In genomic region chr11:77983191-77983936, GRCm38 (mm10) we compare ENCODE assay signal across 8 mouse cellular contexts. TPM values are rescaled to one million over a fixed set of nuclear protein-coding genes. Genes with fewer than 3 reads are reported as not detected.
DNase-seq lines count a peak whose midpoint lies in the region; ATAC-seq and TF ChIP-seq lines count a peak whose summit lies in the region.

No protein-coding gene starts in this region.

- 0 out of 2 replicates have a peak, but pooled peaks have one; percentile 6 for TF ChIP-seq POLR2A in cortical plate, adult 2 months (IDR thresholded peaks at IDR 0.05; ENCODE audit: extremely low read depth, insufficient read depth, low read length)
- peak; percentile 19; the same call in 1 of the 2 replicates for TF ChIP-seq POLR2A in thymus, adult 2 months (IDR thresholded peaks at IDR 0.05; ENCODE audit: control insufficient read depth, extremely low read depth, insufficient read depth, low read length, poor library complexity)

- H3K9ac ChIP-seq in heart, embryonic 12.5 days, result peak overlapping the region; percentile 100
- peak overlapping the region; percentile 100 for H3K9ac ChIP-seq in liver, embryonic 15.5 days
- peak overlapping the region; percentile 92 for H3K9ac ChIP-seq in neural tube, embryonic 14.5 days (replicated peaks; ENCODE audit: low read depth, low read length)

- ATAC-seq in heart, embryonic 12.5 days (ENCODE audit: insufficient number of reproducible peaks, low FRiP score), result no peak
- ATAC-seq in liver, embryonic 15.5 days (ENCODE audit: insufficient read depth), result no peak
- no peak for ATAC-seq in neural tube, embryonic 14.5 days (ENCODE audit: low read depth)

- H3K27ac ChIP-seq in cortical plate, adult 2 months (ENCODE audit: insufficient read depth, low read length), result peak overlapping the region; percentile 91
- H3K27ac ChIP-seq in heart, embryonic 12.5 days (ENCODE audit: poor library complexity, severe bottlenecking), result peak overlapping the region; percentile 96
- H3K27ac ChIP-seq in liver, embryonic 15.5 days (replicated peaks), result peak overlapping the region; percentile 98
- H3K27ac ChIP-seq in neural tube, embryonic 14.5 days (ENCODE audit: low read depth, low read length), result peak overlapping the region; percentile 93
- peak overlapping the region; percentile 93 for H3K27ac ChIP-seq in thymus, adult 2 months (ENCODE audit: control insufficient read depth, insufficient read depth, low read length)

- peak; percentile 27 to 39 for DNase-seq in left cerebral cortex, adult 18-20 months (ENCODE audit: low spot score in 2 of 2)
- DNase-seq in left cerebral cortex, adult 11 months (ENCODE audit: low spot score), result no peak
- peak; percentile 74 for DNase-seq in kidney, postnatal 10 days
- DNase-seq in thymus, adult 2 months, result peak; percentile 71

- no peaks in the 10 kb centered on the region for H3K9me3 ChIP-seq in heart, embryonic 12.5 days (replicated peaks)
- no peaks in the 10 kb centered on the region for H3K9me3 ChIP-seq in liver, embryonic 15.5 days (replicated peaks)
- no peaks in the 10 kb centered on the region for H3K9me3 ChIP-seq in neural tube, embryonic 14.5 days (ENCODE audit: control insufficient read depth, low read length)

- peak overlapping the region; percentile 80 for H3K4me3 ChIP-seq in cortical plate, adult 2 months (ENCODE audit: insufficient read depth, low read length)
- H3K4me3 ChIP-seq in heart, embryonic 12.5 days, result peak overlapping the region; percentile 99
- peak overlapping the region; percentile 100 for H3K4me3 ChIP-seq in liver, embryonic 15.5 days (replicated peaks)
- H3K4me3 ChIP-seq in neural tube, embryonic 14.5 days (ENCODE audit: low read depth, low read length), result peak overlapping the region; percentile 99
- H3K4me3 ChIP-seq in thymus, adult 2 months (ENCODE audit: control insufficient read depth, insufficient read depth, low read length), result peak overlapping the region; percentile 99

- TF ChIP-seq CTCF in cortical plate, adult 2 months (IDR thresholded peaks at IDR 0.05; ENCODE audit: extremely low read depth, insufficient read depth, low read length), result no peak
- no peak for TF ChIP-seq CTCF in thymus, adult 2 months (IDR thresholded peaks at IDR 0.05; ENCODE audit: borderline replicate concordance, control insufficient read depth, extremely low read depth, insufficient read depth, low read length, poor library complexity)

- WGBS in heart, embryonic 12.5 days, result under 1% methylated on average over 25 of the region's 32 CpGs
- WGBS in liver, embryonic 15.5 days (ENCODE audit: insufficient replicate concordance), result 1% methylated on average over 28 of the region's 32 CpGs
- 2% methylated on average over 26 of the region's 32 CpGs for WGBS in neural tube, embryonic 14.5 days
- WGBS in thymus, adult 2 months, result 2% methylated on average over 29 of the region's 32 CpGs

- no peaks in the 10 kb centered on the region for H3K4me1 ChIP-seq in cortical plate, adult 2 months (ENCODE audit: control insufficient read depth, insufficient read depth, low read length)
- peaks cover 9% of the 10 kb centered on the region for H3K4me1 ChIP-seq in heart, embryonic 12.5 days (replicated peaks)
- H3K4me1 ChIP-seq in liver, embryonic 15.5 days (replicated peaks), result peaks cover 41% of the 10 kb centered on the region
- H3K4me1 ChIP-seq in neural tube, embryonic 14.5 days (ENCODE audit: control insufficient read depth, insufficient read depth, low read length), result 0 out of 2 replicates have a peak, but pooled peaks cover 4% of the 10 kb centered on the region
- H3K4me1 ChIP-seq in thymus, adult 2 months (replicated peaks; ENCODE audit: control insufficient read depth, insufficient read depth, low read length), result peaks cover 12% of the 10 kb centered on the region

- H3K36me3 ChIP-seq in heart, embryonic 12.5 days, result peaks cover 16% of the 10 kb centered on the region
- H3K36me3 ChIP-seq in liver, embryonic 15.5 days (replicated peaks), result peaks cover 29% of the 10 kb centered on the region
- H3K36me3 ChIP-seq in neural tube, embryonic 14.5 days (ENCODE audit: control insufficient read depth, insufficient read depth, low read length), result peaks cover 4% of the 10 kb centered on the region; the same call in 1 of the 2 replicates
- peaks cover under 1% of the 10 kb centered on the region; the same call in 1 of the 2 replicates for H3K36me3 ChIP-seq in thymus, adult 2 months (ENCODE audit: control insufficient read depth, insufficient read depth, low read length)

- H3K27me3 ChIP-seq in heart, embryonic 12.5 days (replicated peaks), result peaks cover 4% of the 10 kb centered on the region
- H3K27me3 ChIP-seq in liver, embryonic 15.5 days, result peaks cover 6% of the 10 kb centered on the region; the same call in 1 of the 2 replicates
- H3K27me3 ChIP-seq in neural tube, embryonic 14.5 days (ENCODE audit: control insufficient read depth, insufficient read depth, low read length), result no peaks in the 10 kb centered on the region
- H3K27me3 ChIP-seq in thymus, adult 2 months (ENCODE audit: control insufficient read depth, insufficient read depth, low read length), result no peaks in the 10 kb centered on the region

- H3K4me2 ChIP-seq in heart, embryonic 12.5 days, result peak overlapping the region; percentile 91
- peak overlapping the region; percentile 90 for H3K4me2 ChIP-seq in liver, embryonic 15.5 days
- peak overlapping the region; percentile 89 for H3K4me2 ChIP-seq in neural tube, embryonic 14.5 days (ENCODE audit: low read depth, low read length)

RNA-seq across cellular contexts. Expression of gene Phf12, which starts 0.8 kb away (rescaled TPM):
- 10 to 100 TPM; 51.6 to 54.0 TPM for total RNA-seq in left cerebral cortex, adult 18-20 months (2021)
- 37.7 and 43.2 TPM in 2 replicates for polyA plus RNA-seq in cortical plate, adult 2 months (2012; rRNA removed)
- 17.0 and 17.7 TPM in 2 replicates for polyA plus RNA-seq in heart, embryonic 12.5 days (2016; fragmentation: Nextera tagmentation; extraction: Ambion mirVana)
- polyA plus RNA-seq in liver, embryonic 15.5 days (2015; fragmentation: Nextera tagmentation; extraction: Ambion mirVana), result 5.5 and 8.5 TPM in 2 replicates
- 16.3 and 19.0 TPM in 2 replicates for polyA plus RNA-seq in neural tube, embryonic 14.5 days (2014; fragmentation: Nextera tagmentation; extraction: Ambion mirVana)
- polyA plus RNA-seq in thymus, adult 2 months (2012; rRNA removed), result 151 and 160 TPM in 2 replicates

RNA-seq across cellular contexts. Expression of gene Dhrs13, which starts 48.7 kb away (rescaled TPM):
- total RNA-seq in left cerebral cortex, adult 18-20 months (2021), result 1 to 10 TPM; 5.1 to 6.9 TPM
- 5.7 and 7.1 TPM in 2 replicates for polyA plus RNA-seq in cortical plate, adult 2 months (2012; rRNA removed)
- 15.3 and 15.8 TPM in 2 replicates for polyA plus RNA-seq in heart, embryonic 12.5 days (2016; fragmentation: Nextera tagmentation; extraction: Ambion mirVana)
- 14.9 and 16.3 TPM in 2 replicates for polyA plus RNA-seq in liver, embryonic 15.5 days (2015; fragmentation: Nextera tagmentation; extraction: Ambion mirVana)
- polyA plus RNA-seq in neural tube, embryonic 14.5 days (2014; fragmentation: Nextera tagmentation; extraction: Ambion mirVana), result 55.6 and 58.6 TPM in 2 replicates
- polyA plus RNA-seq in thymus, adult 2 months (2012; rRNA removed), result 13.4 and 14.4 TPM in 2 replicates

RNA-seq across cellular contexts. Expression of gene Sez6, which starts 52.8 kb away (rescaled TPM):
- 100 to 1,000 TPM; 145 to 154 TPM for total RNA-seq in left cerebral cortex, adult 18-20 months (2021)
- polyA plus RNA-seq in cortical plate, adult 2 months (2012; rRNA removed), result 97.4 and 109 TPM in 2 replicates
- polyA plus RNA-seq in heart, embryonic 12.5 days (2016; fragmentation: Nextera tagmentation; extraction: Ambion mirVana), result 0.18 TPM in 1 of 2 replicates, not detected in the other
- polyA plus RNA-seq in liver, embryonic 15.5 days (2015; fragmentation: Nextera tagmentation; extraction: Ambion mirVana), result 0.05 and 0.16 TPM in 2 replicates
- 121 and 145 TPM in 2 replicates for polyA plus RNA-seq in neural tube, embryonic 14.5 days (2014; fragmentation: Nextera tagmentation; extraction: Ambion mirVana)
- polyA plus RNA-seq in thymus, adult 2 months (2012; rRNA removed), result 1.1 TPM in 2 replicates

RNA-seq across cellular contexts. Expression of gene Flot2, which starts 54.4 kb away (rescaled TPM):
- 10 to 100 TPM; 93.0 to 93.2 TPM for total RNA-seq in left cerebral cortex, adult 18-20 months (2021)
- polyA plus RNA-seq in cortical plate, adult 2 months (2012; rRNA removed), result 163 and 170 TPM in 2 replicates
- 71.7 and 73.4 TPM in 2 replicates for polyA plus RNA-seq in heart, embryonic 12.5 days (2016; fragmentation: Nextera tagmentation; extraction: Ambion mirVana)
- polyA plus RNA-seq in liver, embryonic 15.5 days (2015; fragmentation: Nextera tagmentation; extraction: Ambion mirVana), result 25.1 and 27.3 TPM in 2 replicates
- polyA plus RNA-seq in neural tube, embryonic 14.5 days (2014; fragmentation: Nextera tagmentation; extraction: Ambion mirVana), result 106 and 117 TPM in 2 replicates
- polyA plus RNA-seq in thymus, adult 2 months (2012; rRNA removed), result 124 and 136 TPM in 2 replicates

Comparison
In these comparisons a context has a peak if more than half of its experiments do, and no peak if none do; other contexts are left out.
1. RNA of gene Sez6, which starts 52.8 kb away (polyA plus RNA-seq): 121 to 145 TPM in neural tube, embryonic 14.5 days and 97.4 to 109 TPM in cortical plate, adult 2 months; 1.1 TPM in thymus, adult 2 months, 0.18 TPM in heart, embryonic 12.5 days and 0.05 to 0.16 TPM in liver, embryonic 15.5 days; every median in the first group is over 10 times any median in the second.
2. Peak in every context shown above with its lines, with median percentiles within 50 percentile points of each other: H3K27ac ChIP-seq, H3K4me3 ChIP-seq, H3K4me2 ChIP-seq and H3K9ac ChIP-seq.